Mouse (Mus musculus): ENCODE results near the gene Mettl7a3. TPM values are rescaled to one million over a fixed set of nuclear protein-coding genes. Genes with fewer than 3 reads are reported as not detected.
"Not testable (repeated sequence)": the region's sequence is repeated elsewhere in the genome, so short reads cannot be mapped to it uniquely, and the experiment has no call there.

Mettl7a3 gene
- polyA plus RNA-seq, 1 experiment from 2014 or later, result not detected

GRCm38 (mm10) chr15:100304019-100304991 is 30.4 kb upstream of the Mettl7a3 start, which contains the start of gene Mettl7a1:
Mettl7a1 (plus strand) TSS chr15:100304140.
- DNase-seq (ENCODE audit: low spot score) (peak; percentile 91), ATAC-seq (peak; percentile 85)
- H3K4me1 ChIP-seq (ENCODE audit: control insufficient read depth, insufficient read depth, low read length), result no peaks in the 10 kb centered on the region
- H3K36me3 ChIP-seq (ENCODE audit: control insufficient read depth, insufficient read depth, low read length), result no peaks in the 10 kb centered on the region
- H3K4me2 ChIP-seq (ENCODE audit: low read length), result peak within 1 kb of the TSS; percentile 79
- peak within 1 kb of the TSS; percentile 76 for H3K9ac ChIP-seq (ENCODE audit: low read length)
- H3K9me3 ChIP-seq (replicated peaks; ENCODE audit: control insufficient read depth, low read length), result no peaks in the 10 kb centered on the region
- WGBS, result 2% methylated on average over 26 of the region's 30 CpGs
- peak within 1 kb of the TSS; percentile 45 for H3K4me3 ChIP-seq (ENCODE audit: low read depth, low read length)
- peak within 1 kb of the TSS; percentile 87 for H3K27ac ChIP-seq (ENCODE audit: low read depth, low read length)
- H3K27me3 ChIP-seq (replicated peaks; ENCODE audit: control insufficient read depth, insufficient read depth, low read length), result no peaks in the 10 kb centered on the region

- no peak overlapping the region for H3K4me2 ChIP-seq (ENCODE audit: low read length)
- ATAC-seq (no peak), DNase-seq (ENCODE audit: low spot score) (no peak)
- no peaks in the 10 kb centered on the region for H3K4me1 ChIP-seq (ENCODE audit: control insufficient read depth, insufficient read depth, low read length)
- H3K27me3 ChIP-seq (replicated peaks; ENCODE audit: control insufficient read depth, insufficient read depth, low read length), result no peaks in the 10 kb centered on the region
- no peak overlapping the region for H3K27ac ChIP-seq (ENCODE audit: low read depth, low read length)
- H3K9ac ChIP-seq (ENCODE audit: low read length), result no peak overlapping the region
- H3K4me3 ChIP-seq (ENCODE audit: low read depth, low read length), result no peak overlapping the region
- WGBS, result 89% methylated on average over 2 of the region's 2 CpGs
- no peaks in the 10 kb centered on the region for H3K9me3 ChIP-seq (replicated peaks; ENCODE audit: control insufficient read depth, low read length)
- no peaks in the 10 kb centered on the region for H3K36me3 ChIP-seq (ENCODE audit: control insufficient read depth, insufficient read depth, low read length)
Measured at GRCm38 (mm10) chr15:100306201-100306600, 28.5 kb upstream of the Mettl7a3 start.

GRCm38 (mm10) chr15:100307438-100308096 is 27.2 kb upstream of the Mettl7a3 start:
- WGBS, result 48% methylated on average over 11 of the region's 11 CpGs
- H3K27me3 ChIP-seq (replicated peaks; ENCODE audit: control insufficient read depth, insufficient read depth, low read length); H3K27ac ChIP-seq (ENCODE audit: low read depth, low read length); H3K4me2 ChIP-seq (ENCODE audit: low read length); H3K9me3 ChIP-seq (replicated peaks; ENCODE audit: control insufficient read depth, low read length); H3K4me1 ChIP-seq (ENCODE audit: control insufficient read depth, insufficient read depth, low read length); H3K36me3 ChIP-seq (ENCODE audit: control insufficient read depth, insufficient read depth, low read length); ATAC-seq; H3K4me3 ChIP-seq (ENCODE audit: low read depth, low read length); H3K9ac ChIP-seq (ENCODE audit: low read length): not testable (repeated sequence)
- DNase-seq (ENCODE audit: low spot score), result peak; percentile 61

- 95% methylated on average over 2 of the region's 2 CpGs for WGBS
- Histone ChIP-seq H3K4me1 (ENCODE audit: control insufficient read depth, insufficient read depth, low read length) (no peaks in the 10 kb centered on the region), H3K27me3 (replicated peaks; ENCODE audit: control insufficient read depth, insufficient read depth, low read length) (no peaks in the 10 kb centered on the region), H3K36me3 (ENCODE audit: control insufficient read depth, insufficient read depth, low read length) (no peaks in the 10 kb centered on the region), H3K4me2 (ENCODE audit: low read length) (no peak overlapping the region), H3K4me3 (ENCODE audit: low read depth, low read length) (no peak overlapping the region), H3K27ac (ENCODE audit: low read depth, low read length) (no peak overlapping the region), H3K9ac (ENCODE audit: low read length) (no peak overlapping the region), H3K9me3 (replicated peaks; ENCODE audit: control insufficient read depth, low read length) (no peaks in the 10 kb centered on the region)
- no peak for DNase-seq (ENCODE audit: low spot score)
- ATAC-seq, result no peak
Measured at GRCm38 (mm10) chr15:100312346-100312745, 22.4 kb upstream of the Mettl7a3 start.

GRCm38 (mm10) chr15:100314448-100315145 is 20.1 kb upstream of the Mettl7a3 start:
- ATAC-seq, result no peak
- no peaks in the 10 kb centered on the region for H3K27me3 ChIP-seq (replicated peaks; ENCODE audit: control insufficient read depth, insufficient read depth, low read length)

GRCm38 (mm10) chr15:100318014-100318671 is 16.6 kb upstream of the Mettl7a3 start:
- not testable (repeated sequence) for H3K4me3 ChIP-seq (ENCODE audit: low read depth, low read length); ATAC-seq; H3K36me3 ChIP-seq (ENCODE audit: control insufficient read depth, insufficient read depth, low read length); H3K4me2 ChIP-seq (ENCODE audit: low read length); H3K4me1 ChIP-seq (ENCODE audit: control insufficient read depth, insufficient read depth, low read length); H3K27ac ChIP-seq (ENCODE audit: low read depth, low read length); DNase-seq (ENCODE audit: low spot score); H3K9ac ChIP-seq (ENCODE audit: low read length); H3K27me3 ChIP-seq (replicated peaks; ENCODE audit: control insufficient read depth, insufficient read depth, low read length); H3K9me3 ChIP-seq (replicated peaks; ENCODE audit: control insufficient read depth, low read length)
- WGBS, result 50% methylated on average over 4 of the region's 4 CpGs

More at GRCm38 (mm10) chr15:100314448-100315145, 20.1 kb upstream of the Mettl7a3 start:
- Histone ChIP-seq H3K4me2 (ENCODE audit: low read length) (no peak overlapping the region), H3K9me3 (replicated peaks; ENCODE audit: control insufficient read depth, low read length) (no peaks in the 10 kb centered on the region), H3K27ac (ENCODE audit: low read depth, low read length) (no peak overlapping the region), H3K36me3 (ENCODE audit: control insufficient read depth, insufficient read depth, low read length) (no peaks in the 10 kb centered on the region), H3K4me3 (ENCODE audit: low read depth, low read length) (no peak overlapping the region), H3K4me1 (ENCODE audit: control insufficient read depth, insufficient read depth, low read length) (no peaks in the 10 kb centered on the region), H3K9ac (ENCODE audit: low read length) (no peak overlapping the region)
- 83% methylated on average over 5 of the region's 5 CpGs for WGBS
- DNase-seq (ENCODE audit: low spot score), result no peak

GRCm38 (mm10) chr15:100319884-100320283 is 14.8 kb upstream of the Mettl7a3 start:
- no peaks in the 10 kb centered on the region for H3K27me3 ChIP-seq (replicated peaks; ENCODE audit: control insufficient read depth, insufficient read depth, low read length)
- no peak overlapping the region for H3K4me2 ChIP-seq (ENCODE audit: low read length)
- no peak overlapping the region for H3K4me3 ChIP-seq (ENCODE audit: low read depth, low read length)
- DNase-seq (ENCODE audit: low spot score) (no peak), ATAC-seq (no peak)
- no peaks in the 10 kb centered on the region for H3K36me3 ChIP-seq (ENCODE audit: control insufficient read depth, insufficient read depth, low read length)
- WGBS, result 86% methylated on average over 1 of the region's 1 CpGs
- no peaks in the 10 kb centered on the region for H3K9me3 ChIP-seq (replicated peaks; ENCODE audit: control insufficient read depth, low read length)
- no peak overlapping the region for H3K9ac ChIP-seq (ENCODE audit: low read length)
- H3K4me1 ChIP-seq (ENCODE audit: control insufficient read depth, insufficient read depth, low read length), result no peaks in the 10 kb centered on the region
- H3K27ac ChIP-seq (ENCODE audit: low read depth, low read length), result no peak overlapping the region

GRCm38 (mm10) chr15:100320295-100320905 is 14.3 kb upstream of the Mettl7a3 start:
- no peak overlapping the region for H3K27ac ChIP-seq (ENCODE audit: low read depth, low read length)
- DNase-seq (ENCODE audit: low spot score) (no peak), ATAC-seq (no peak)
- no peak overlapping the region for H3K9ac ChIP-seq (ENCODE audit: low read length)
- H3K4me1 ChIP-seq (ENCODE audit: control insufficient read depth, insufficient read depth, low read length), result no peaks in the 10 kb centered on the region
- 80% methylated on average over 9 of the region's 9 CpGs for WGBS
- H3K9me3 ChIP-seq (replicated peaks; ENCODE audit: control insufficient read depth, low read length), result no peaks in the 10 kb centered on the region
- no peak overlapping the region for H3K4me3 ChIP-seq (ENCODE audit: low read depth, low read length)
- no peaks in the 10 kb centered on the region for H3K36me3 ChIP-seq (ENCODE audit: control insufficient read depth, insufficient read depth, low read length)
- no peaks in the 10 kb centered on the region for H3K27me3 ChIP-seq (replicated peaks; ENCODE audit: control insufficient read depth, insufficient read depth, low read length)
- H3K4me2 ChIP-seq (ENCODE audit: low read length), result no peak overlapping the region
